Mouse (Mus musculus): ENCODE results near the gene Olfr1286. TPM values are rescaled to one million over a fixed set of nuclear protein-coding genes. Genes with fewer than 3 reads are reported as not detected.

Gene Olfr1286
- not detected in 2 replicates for polyA plus RNA-seq (2015; fragmentation: Nextera tagmentation; extraction: Ambion mirVana)

DNA sequence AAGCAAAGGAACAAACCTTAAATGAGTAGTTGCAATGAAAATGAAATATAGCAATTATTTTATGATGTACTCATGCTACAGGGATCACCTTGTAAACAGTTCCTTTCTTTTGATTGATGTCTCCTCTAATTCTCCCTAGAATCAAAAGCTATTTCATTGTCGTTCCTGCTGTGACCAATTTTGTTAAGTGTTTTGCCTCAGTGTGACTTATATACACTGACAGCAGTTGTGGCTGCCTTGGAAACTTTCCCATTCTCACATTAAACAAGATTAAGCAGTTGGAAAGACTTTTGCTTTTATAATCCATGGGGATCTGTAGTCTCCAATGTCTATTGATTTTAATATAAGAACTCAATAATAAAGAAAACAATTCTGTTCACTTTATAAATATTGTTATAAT, at the start of gene Olfr1286:
Gene Olfr1286 (minus strand): TSS at position 185 of the 400 bp plus-strand sequence.
- no peaks in the 10 kb centered on the region for H3K4me1 ChIP-seq (replicated peaks)
- no peaks in the 10 kb centered on the region for H3K36me3 ChIP-seq (replicated peaks)
- H3K4me2 ChIP-seq: no peak within 1 kb of the TSS
- WGBS (ENCODE audit: insufficient replicate concordance): 53% methylated on average over 1 of the region's 1 CpGs
- no peak within 1 kb of the TSS for H3K9ac ChIP-seq
- no peak within 1 kb of the TSS for H3K27ac ChIP-seq (replicated peaks)
- H3K27me3 ChIP-seq: no peaks in the 10 kb centered on the region
- no peaks in the 10 kb centered on the region for H3K9me3 ChIP-seq (replicated peaks)
- H3K4me3 ChIP-seq (replicated peaks): no peak within 1 kb of the TSS
- ATAC-seq (ENCODE audit: insufficient read depth): no peak

DNA sequence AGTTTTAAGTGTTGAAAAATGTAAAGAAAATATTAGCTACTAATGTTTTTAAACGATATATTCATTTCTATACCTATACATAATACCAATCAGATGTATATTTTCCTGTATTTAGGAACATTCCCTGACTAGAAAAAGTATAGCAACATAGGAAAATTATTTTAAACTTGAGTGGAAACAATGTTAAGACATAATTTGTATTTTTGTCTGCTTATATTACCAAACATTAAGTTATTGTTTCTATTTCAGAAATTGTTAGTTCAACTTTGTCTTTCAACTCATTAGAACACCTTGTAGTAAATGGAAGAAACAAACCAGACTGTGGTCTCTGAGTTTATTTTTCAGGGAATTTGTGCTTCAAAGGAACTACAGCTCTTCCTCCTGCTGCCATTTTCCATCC, 25.9 kb upstream of the Olfr1286 start, which contains the start of gene Olfr1287:
Gene Olfr1287 (plus strand): TSS at position 301 of the 400 bp plus-strand sequence.
- 41% methylated on average over 1 of the region's 1 CpGs for WGBS (ENCODE audit: insufficient replicate concordance)
- Histone ChIP-seq H3K9me3 (replicated peaks) (no peaks in the 10 kb centered on the region), H3K4me1 (replicated peaks) (no peaks in the 10 kb centered on the region), H3K27ac (replicated peaks) (no peak within 1 kb of the TSS), H3K36me3 (replicated peaks) (no peaks in the 10 kb centered on the region), H3K9ac (no peak within 1 kb of the TSS), H3K27me3 (no peaks in the 10 kb centered on the region), H3K4me2 (no peak within 1 kb of the TSS), H3K4me3 (replicated peaks) (no peak within 1 kb of the TSS)
- ATAC-seq (ENCODE audit: insufficient read depth): no peak

DNA sequence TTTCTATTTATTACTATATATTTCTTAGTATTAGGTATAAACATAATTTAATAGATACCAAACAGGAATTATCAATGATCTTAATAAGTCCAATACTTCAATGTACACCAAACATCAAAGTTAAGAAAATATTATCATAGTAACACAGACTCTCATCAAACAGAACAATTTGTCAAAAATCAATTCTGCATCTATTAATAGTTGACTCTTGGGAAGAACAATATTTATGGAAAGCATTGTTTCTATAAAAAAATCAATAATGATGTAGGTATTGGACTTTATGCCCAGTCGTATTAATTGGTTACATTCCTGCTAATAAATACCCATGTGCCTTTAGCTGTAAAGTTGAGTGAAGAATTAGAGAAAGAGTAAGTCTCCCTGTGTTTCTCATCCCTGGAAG, 47.7 kb downstream of the Olfr1286 start, which contains the start of gene Olfr1284:
Gene Olfr1284 (plus strand): TSS at position 301 of the 400 bp plus-strand sequence.
- Histone ChIP-seq H3K27ac (replicated peaks) (no peak within 1 kb of the TSS), H3K4me2 (no peak within 1 kb of the TSS), H3K27me3 (no peaks in the 10 kb centered on the region), H3K4me1 (replicated peaks) (no peaks in the 10 kb centered on the region), H3K9me3 (replicated peaks) (no peaks in the 10 kb centered on the region), H3K36me3 (replicated peaks) (no peaks in the 10 kb centered on the region), H3K9ac (no peak within 1 kb of the TSS), H3K4me3 (replicated peaks) (no peak within 1 kb of the TSS)
- no peak for ATAC-seq (ENCODE audit: insufficient read depth)
- WGBS (ENCODE audit: insufficient replicate concordance): 51% methylated on average over 1 of the region's 1 CpGs

Other genes with a start within 250 kb of the Olfr1286 start
- gene 4930430A15Rik, start 193.5 kb downstream of the Olfr1286 start, polyA plus RNA-seq (2015; fragmentation: Nextera tagmentation; extraction: Ambion mirVana): not detected in 2 replicates
- not detected in 2 replicates for gene Olfr1275, start 187.8 kb downstream of the Olfr1286 start, polyA plus RNA-seq (2015; fragmentation: Nextera tagmentation; extraction: Ambion mirVana)
- gene Olfr1276, start 168.6 kb downstream of the Olfr1286 start, polyA plus RNA-seq (2015; fragmentation: Nextera tagmentation; extraction: Ambion mirVana): not detected in 2 replicates
- not detected in 2 replicates for gene Olfr1277, start 149.0 kb downstream of the Olfr1286 start, polyA plus RNA-seq (2015; fragmentation: Nextera tagmentation; extraction: Ambion mirVana)
- gene Olfr1278, start 133.0 kb downstream of the Olfr1286 start, polyA plus RNA-seq (2015; fragmentation: Nextera tagmentation; extraction: Ambion mirVana): not detected in 2 replicates
- not detected in 2 replicates for gene Olfr1279, start 122.5 kb downstream of the Olfr1286 start, polyA plus RNA-seq (2015; fragmentation: Nextera tagmentation; extraction: Ambion mirVana)
- not detected in 2 replicates for gene Olfr1280, start 109.1 kb downstream of the Olfr1286 start, polyA plus RNA-seq (2015; fragmentation: Nextera tagmentation; extraction: Ambion mirVana)
- gene Olfr1281, start 96.6 kb downstream of the Olfr1286 start, polyA plus RNA-seq (2015; fragmentation: Nextera tagmentation; extraction: Ambion mirVana): not detected in 2 replicates
- not detected in 2 replicates for gene Olfr1282, start 87.0 kb downstream of the Olfr1286 start, polyA plus RNA-seq (2015; fragmentation: Nextera tagmentation; extraction: Ambion mirVana)
- not detected in 2 replicates for gene Olfr1283, start 56.3 kb downstream of the Olfr1286 start, polyA plus RNA-seq (2015; fragmentation: Nextera tagmentation; extraction: Ambion mirVana)
- gene Olfr1284, start 47.6 kb downstream of the Olfr1286 start, polyA plus RNA-seq (2015; fragmentation: Nextera tagmentation; extraction: Ambion mirVana): not detected in 2 replicates
- not detected in 2 replicates for gene Olfr1287, start 26.0 kb upstream of the Olfr1286 start, polyA plus RNA-seq (2015; fragmentation: Nextera tagmentation; extraction: Ambion mirVana)
- gene Olfr1288, start 51.0 kb upstream of the Olfr1286 start, polyA plus RNA-seq (2015; fragmentation: Nextera tagmentation; extraction: Ambion mirVana): not detected in 2 replicates
- not detected in 2 replicates for gene Olfr1289, start 57.7 kb upstream of the Olfr1286 start, polyA plus RNA-seq (2015; fragmentation: Nextera tagmentation; extraction: Ambion mirVana)
- not detected in 2 replicates for gene Olfr1290, start 70.7 kb upstream of the Olfr1286 start, polyA plus RNA-seq (2015; fragmentation: Nextera tagmentation; extraction: Ambion mirVana)
- not detected in 2 replicates for gene Olfr1291-ps1, start 74.1 kb upstream of the Olfr1286 start, polyA plus RNA-seq (2015; fragmentation: Nextera tagmentation; extraction: Ambion mirVana)
- gene Olfr1293-ps, start 102.1 kb upstream of the Olfr1286 start, polyA plus RNA-seq (2015; fragmentation: Nextera tagmentation; extraction: Ambion mirVana): not detected in 2 replicates
- not detected in 2 replicates for gene Olfr1294, start 117.2 kb upstream of the Olfr1286 start, polyA plus RNA-seq (2015; fragmentation: Nextera tagmentation; extraction: Ambion mirVana)
- not detected in 2 replicates for gene Olfr1295, start 146.6 kb upstream of the Olfr1286 start, polyA plus RNA-seq (2015; fragmentation: Nextera tagmentation; extraction: Ambion mirVana)
- gene Olfr1297, start 203.4 kb upstream of the Olfr1286 start, polyA plus RNA-seq (2015; fragmentation: Nextera tagmentation; extraction: Ambion mirVana): not detected in 2 replicates
- gene Olfr1298, start 226.1 kb upstream of the Olfr1286 start, polyA plus RNA-seq (2015; fragmentation: Nextera tagmentation; extraction: Ambion mirVana): not detected in 2 replicates
- not detected in 2 replicates for gene Olfr1299, start 238.3 kb upstream of the Olfr1286 start, polyA plus RNA-seq (2015; fragmentation: Nextera tagmentation; extraction: Ambion mirVana)